Mouse (Mus musculus) liver, embryonic 14.5 days (tissue): Measurements from ENCODE around the gene Cd2ap. TPM values are rescaled to one million over a fixed set of nuclear protein-coding genes. Genes with fewer than 3 reads are reported as not detected.
A peak's percentile ranks its signal among the peaks of the same experiment; 100 is the strongest.

Source experiments
- ATAC-seq: fragments of 200-750 bp; cut with Nextera tagmentation; 2 replicates; pipeline ENCODE4 v1.8.0; 2017; ENCODE audit warnings: moderate number of reproducible peaks, mild to moderate bottlenecking, moderate library complexity; ENCODE audit not compliant: insufficient read depth
- DNase-seq, 3 experiments: peaks; one replicate each; pipeline ENCODE4 v3.0.0-alpha.2; 2012 to 2013; ENCODE audit warnings: low read depth in 3 of 3, low spot score in 3 of 3
- H3K27ac ChIP-seq: fragments of 300-500 bp; sonication (generic); 2 replicates; pipeline ENCODE4 v1.5.1; 2014; ENCODE audit warnings: moderate library complexity, mild to moderate bottlenecking, control low read depth, inconsistent platforms
- H3K27me3 ChIP-seq: fragments of 300-500 bp; sonication (generic); 2 replicates; pipeline ENCODE4 v1.6.1; 2014; ENCODE audit warnings: mild to moderate bottlenecking, low read length, moderate library complexity; ENCODE audit not compliant: control insufficient read depth, insufficient read depth
- H3K36me3 ChIP-seq: fragments of 300-500 bp; sonication (generic); replicated peaks from 2 replicates; pipeline ENCODE4 v1.6.1; 2014; ENCODE audit warnings: low read depth; ENCODE audit not compliant: control insufficient read depth, insufficient read depth
- H3K4me1 ChIP-seq, 2 experiments: fragments of 200-500 bp in 1 of 2; fragments of 300-500 bp in 1 of 2; sonication (generic) in 1 of 2; replicated peaks; 2 replicates each; pipeline ENCODE4 v1.6.1; 2012 to 2014; ENCODE audit warnings: antibody characterized with exemption in 1 of 2, inconsistent platforms in 1 of 2, low read length in 1 of 2; ENCODE audit not compliant: control insufficient read depth in 2 of 2, insufficient read depth in 2 of 2
- H3K4me2 ChIP-seq: fragments of 300-500 bp; sonication (generic); 2 replicates; pipeline ENCODE4 v1.6.1; 2014; ENCODE audit warnings: low read depth, mild to moderate bottlenecking, control low read depth, moderate library complexity
- H3K4me3 ChIP-seq, 2 experiments: fragments of 200-500 bp in 1 of 2; fragments of 300-500 bp in 1 of 2; sonication (generic) in 1 of 2; 2 replicates each; pipeline ENCODE4 v1.5.1; 2012 to 2014; ENCODE audit warnings: low read depth in 2 of 2, low read length in 2 of 2, mild to moderate bottlenecking in 2 of 2, control low read depth in 1 of 2, inconsistent platforms in 1 of 2, moderate library complexity in 1 of 2; ENCODE audit not compliant: insufficient read depth in 1 of 2
- H3K9ac ChIP-seq: fragments of 300-500 bp; sonication (generic); replicated peaks from 2 replicates; pipeline ENCODE4 v1.6.1; 2014; ENCODE audit warnings: mild to moderate bottlenecking, control low read depth, moderate library complexity
- H3K9me3 ChIP-seq: fragments of 300-500 bp; sonication (generic); 2 replicates; pipeline ENCODE4 v1.6.1; 2016; ENCODE audit warnings: low read length, mixed read lengths; ENCODE audit not compliant: control insufficient read depth
- CTCF ChIP-seq: IDR thresholded peaks from 2 replicates; pipeline ENCODE4 v1.5.1; 2016; ENCODE audit warnings: antibody characterized with exemption, low read depth, control low read depth
- EP300 ChIP-seq: IDR thresholded peaks from 2 replicates; pipeline ENCODE4 v1.6.1; 2016; ENCODE audit warnings: antibody characterized with exemption, low read depth
- WGBS: fragments of 180-500 bp; shearing (Covaris S2); extraction: QIAGEN DNeasy Blood & Tissue Kit; methylation state at CpG from one replicate; pipeline ENCODE4 v1.1.7; 2014; ENCODE audit not compliant: insufficient replicate concordance; 5-methylcytosine and 5-hydroxymethylcytosine counted together
- polyA plus RNA-seq, 2 experiments: library from polyadenylated mRNA; depleted of rRNA in 1 of 2; stranded (reverse) in 1 of 2; unstranded in 1 of 2; fragments of >200 nt; fragmentation: Nextera tagmentation in 1 of 2; extraction: Ambion mirVana in 1 of 2; gene quantifications; 2 replicates each; pipeline versions ENCODE4 v1.2.1 to v1.2.3; 2012 to 2014

The Cd2ap gene
- polyA plus RNA-seq (2012; rRNA removed) (4.9 and 8.6 TPM in 2 replicates), polyA plus RNA-seq (2014; fragmentation: Nextera tagmentation; extraction: Ambion mirVana) (8.3 and 10.2 TPM in 2 replicates)

- ATAC-seq (peak; percentile 95), DNase-seq (peak; percentile 80 to 86 (median 81))
- TF ChIP-seq EP300, result peak; percentile 47
- TF ChIP-seq CTCF, result no peak
- under 1% methylated on average over 86 of the region's 94 CpGs for WGBS
- H3K27me3 ChIP-seq, result no peaks in the 10 kb centered on the region
- H3K9me3 ChIP-seq, result no peaks in the 10 kb centered on the region
- peaks cover 5 to 13% of the 10 kb centered on the region in 2 experiments; a peak in 3 of 4 replicates for H3K4me1 ChIP-seq
- peak within 1 kb of the TSS; percentile 91 for H3K4me2 ChIP-seq
- no peaks in the 10 kb centered on the region for H3K36me3 ChIP-seq
- peak within 1 kb of the TSS; percentile 9; the same call in 1 of the 2 replicates for H3K27ac ChIP-seq
- peak within 1 kb of the TSS; percentile 73 to 79 for H3K4me3 ChIP-seq
- H3K9ac ChIP-seq, result peak within 1 kb of the TSS; percentile 78
Observed at GRCm38 (mm10) chr17:42876001-42876903, at the start of gene Cd2ap. Cd2ap (minus strand) TSS chr17:42876665.

GRCm38 (mm10) chr17:42924731-42925130, 48.3 kb upstream of the Cd2ap start:
- no peaks in the 10 kb centered on the region for H3K36me3 ChIP-seq
- no peak overlapping the region for H3K9ac ChIP-seq
- no peak overlapping the region for H3K27ac ChIP-seq
- no peak overlapping the region for H3K4me3 ChIP-seq
- no peaks in the 10 kb centered on the region for H3K27me3 ChIP-seq
- no peak for DNase-seq
- 73% methylated on average over 5 of the region's 5 CpGs for WGBS
- no peak for TF ChIP-seq CTCF
- TF ChIP-seq EP300, result no peak
- no peaks in the 10 kb centered on the region for H3K4me1 ChIP-seq
- H3K4me2 ChIP-seq, result no peak overlapping the region
- no peak for ATAC-seq
- no peaks in the 10 kb centered on the region for H3K9me3 ChIP-seq

GRCm38 (mm10) chr17:42918810-42919209, 42.3 kb upstream of the Cd2ap start:
- TF ChIP-seq EP300 (no peak), CTCF (no peak)
- 79% methylated on average over 9 of the region's 9 CpGs for WGBS
- Histone ChIP-seq H3K4me2 (no peak overlapping the region), H3K4me1 (no peaks in the 10 kb centered on the region), H3K4me3 (no peak overlapping the region), H3K27me3 (no peaks in the 10 kb centered on the region), H3K36me3 (no peaks in the 10 kb centered on the region), H3K27ac (no peak overlapping the region), H3K9me3 (no peaks in the 10 kb centered on the region), H3K9ac (no peak overlapping the region)
- DNase-seq (no peak), ATAC-seq (no peak)

GRCm38 (mm10) chr17:42914726-42915125, 38.3 kb upstream of the Cd2ap start:
- 72% methylated on average over 7 of the region's 7 CpGs for WGBS
- TF ChIP-seq EP300 (no peak), CTCF (peak; percentile 29; the same call in 1 of the 2 replicates)
- ATAC-seq (no peak), DNase-seq (no peak)
- Histone ChIP-seq H3K4me2 (no peak overlapping the region), H3K9me3 (no peaks in the 10 kb centered on the region), H3K27me3 (no peaks in the 10 kb centered on the region), H3K27ac (no peak overlapping the region), H3K4me1 (peaks cover 0 to 9% of the 10 kb centered on the region in 2 experiments; a peak in 2 of 4 replicates), H3K4me3 (no peak overlapping the region), H3K9ac (no peak overlapping the region), H3K36me3 (no peaks in the 10 kb centered on the region)

GRCm38 (mm10) chr17:42912193-42912592, 35.7 kb upstream of the Cd2ap start:
- DNase-seq (no peak), ATAC-seq (peak; percentile 35; the same call in 1 of the 2 replicates)
- H3K36me3 ChIP-seq, result no peaks in the 10 kb centered on the region
- H3K27me3 ChIP-seq, result no peaks in the 10 kb centered on the region
- H3K9ac ChIP-seq, result no peak overlapping the region
- no peak overlapping the region for H3K4me2 ChIP-seq
- H3K9me3 ChIP-seq, result no peaks in the 10 kb centered on the region
- no peak overlapping the region for H3K4me3 ChIP-seq
- H3K27ac ChIP-seq, result no peak overlapping the region
- WGBS, result 32% methylated on average over 6 of the region's 6 CpGs
- peaks cover 0 to 11% of the 10 kb centered on the region in 2 experiments; a peak in 2 of 4 replicates for H3K4me1 ChIP-seq
- TF ChIP-seq CTCF (no peak), EP300 (no peak)
